In the genomic region with DNA sequence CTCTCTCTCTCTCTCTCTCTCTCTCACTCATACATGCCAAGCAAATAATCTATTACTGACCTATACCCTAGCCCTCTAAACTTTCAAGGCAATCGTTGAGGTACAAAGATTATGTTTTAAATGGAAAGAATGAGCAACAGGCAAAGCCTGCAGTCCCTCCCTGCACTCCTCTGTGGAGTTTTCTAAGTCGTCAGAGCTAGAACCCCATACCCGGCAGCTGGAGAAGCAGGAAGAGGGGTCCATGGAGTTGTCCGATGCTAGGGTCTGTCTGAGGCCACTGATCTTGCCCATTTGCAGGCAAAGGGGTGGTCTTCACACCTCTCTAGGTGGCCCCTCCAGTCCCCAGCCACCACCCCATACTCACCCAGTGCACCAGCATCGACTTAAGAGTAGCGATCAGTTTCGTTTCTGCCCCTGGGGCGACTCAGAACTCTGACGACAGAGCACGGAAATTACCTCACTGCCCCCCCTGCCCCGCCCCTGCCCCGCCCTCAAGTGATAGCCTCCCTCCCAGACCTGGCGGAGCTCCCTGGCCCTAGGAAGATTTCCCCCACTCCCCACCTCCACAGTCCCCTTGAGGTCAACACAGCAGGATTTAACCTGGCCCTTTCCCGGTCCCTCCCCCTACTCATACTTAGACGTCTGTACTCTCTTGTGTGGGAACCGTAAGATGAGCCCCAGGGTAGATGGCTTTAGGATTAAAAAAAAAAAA, we compare ENCODE assay signal across 8 mouse cellular contexts. TPM values are rescaled to one million over a fixed set of nuclear protein-coding genes. Genes with fewer than 3 reads are reported as not detected.
DNase-seq lines count a peak whose midpoint lies in the region; ATAC-seq and TF ChIP-seq lines count a peak whose summit lies in the region.

A gene (minus strand): TSS at position 426 of the 712 bp plus-strand sequence.

- no peak for ATAC-seq in embryonic facial prominence, embryonic 13.5 days (ENCODE audit: insufficient number of reproducible peaks, insufficient read depth, low FRiP score, low TSS enrichment, low read depth)
- ATAC-seq in midbrain, embryonic 12.5 days (ENCODE audit: low FRiP score, low read depth): 0 out of 2 replicates have a peak, but pooled peaks have one; percentile 34

- H3K4me3 ChIP-seq in embryonic facial prominence, embryonic 13.5 days: peak within 1 kb of the TSS; percentile 49
- peak within 1 kb of the TSS; percentile 58 for H3K4me3 ChIP-seq in limb, embryonic 10.5 days
- H3K4me3 ChIP-seq in midbrain, embryonic 12.5 days: peak within 1 kb of the TSS; percentile 29
- no peak within 1 kb of the TSS for H3K4me3 ChIP-seq in cerebellum, adult 2 months (replicated peaks; ENCODE audit: insufficient read depth, low read depth, low read length)

- intact Hi-C loops in heart, postnatal 25 days (cut with DNase I): loop anchor here (5.0 kb wide), 1 partner anchor 46 kb away; a partner anchor contains a TSS

- DNase-seq in ovary, adult 18-20 months (ENCODE audit: low spot score): peak; percentile 29
- no peak for DNase-seq in ovary, postnatal 10 days (ENCODE audit: low spot score)
- DNase-seq in heart, postnatal 25 days (ENCODE audit: low spot score): peak; percentile 51
- peak; percentile 61 for DNase-seq in limb, embryonic 10.5 days (ENCODE audit: low spot score)
- DNase-seq in thymus, postnatal 0 days (ENCODE audit: low spot score): peak; percentile 81
- DNase-seq in cerebellum, adult 2 months: no peak

- H3K9ac ChIP-seq in embryonic facial prominence, embryonic 13.5 days: peak within 1 kb of the TSS; percentile 73
- no peak within 1 kb of the TSS for H3K9ac ChIP-seq in midbrain, embryonic 12.5 days (replicated peaks)

- no peak within 1 kb of the TSS for H3K27ac ChIP-seq in embryonic facial prominence, embryonic 13.5 days
- peak within 1 kb of the TSS; percentile 73 for H3K27ac ChIP-seq in limb, embryonic 10.5 days
- H3K27ac ChIP-seq in midbrain, embryonic 12.5 days (replicated peaks): no peak within 1 kb of the TSS
- no peak within 1 kb of the TSS for H3K27ac ChIP-seq in cerebellum, adult 2 months (ENCODE audit: insufficient read depth, low read length)

- no peaks in the 10 kb centered on the region for H3K36me3 ChIP-seq in embryonic facial prominence, embryonic 13.5 days
- H3K36me3 ChIP-seq in limb, embryonic 10.5 days: 0 out of 2 replicates have a peak, but pooled peaks cover 3% of the 10 kb centered on the region
- no peaks in the 10 kb centered on the region for H3K36me3 ChIP-seq in midbrain, embryonic 12.5 days

- 7% methylated on average over 16 of the region's 16 CpGs for WGBS in embryonic facial prominence, embryonic 13.5 days
- WGBS in limb, embryonic 10.5 days: 9% methylated on average over 16 of the region's 16 CpGs
- WGBS in midbrain, embryonic 12.5 days: 16% methylated on average over 16 of the region's 16 CpGs
- WGBS in cerebellum, adult 2 months: 22% methylated on average over 16 of the region's 16 CpGs

- peaks cover 11% of the 10 kb centered on the region for H3K4me1 ChIP-seq in embryonic facial prominence, embryonic 13.5 days
- H3K4me1 ChIP-seq in limb, embryonic 10.5 days: peaks cover 29% of the 10 kb centered on the region
- peaks cover 6% of the 10 kb centered on the region for H3K4me1 ChIP-seq in midbrain, embryonic 12.5 days
- H3K4me1 ChIP-seq in cerebellum, adult 2 months (ENCODE audit: control insufficient read depth, insufficient read depth, low read length): no peaks in the 10 kb centered on the region

- peak within 1 kb of the TSS; percentile 67 for H3K4me2 ChIP-seq in embryonic facial prominence, embryonic 13.5 days
- H3K4me2 ChIP-seq in midbrain, embryonic 12.5 days (replicated peaks): peak within 1 kb of the TSS; percentile 45

- H3K27me3 ChIP-seq in embryonic facial prominence, embryonic 13.5 days: no peaks in the 10 kb centered on the region
- H3K27me3 ChIP-seq in limb, embryonic 10.5 days (ENCODE audit: low read depth, poor library complexity, severe bottlenecking): no peaks in the 10 kb centered on the region
- H3K27me3 ChIP-seq in midbrain, embryonic 12.5 days: 0 out of 2 replicates have a peak, but pooled peaks cover 3% of the 10 kb centered on the region
- H3K27me3 ChIP-seq in cerebellum, adult 2 months (ENCODE audit: control insufficient read depth, insufficient read depth, low read length): no peaks in the 10 kb centered on the region

- TF ChIP-seq CTCF in cerebellum, adult 2 months (IDR thresholded peaks at IDR 0.05; ENCODE audit: borderline replicate concordance, insufficient read depth, low read depth, low read length): no peak

- no peaks in the 10 kb centered on the region for H3K9me3 ChIP-seq in embryonic facial prominence, embryonic 13.5 days
- H3K9me3 ChIP-seq in limb, embryonic 10.5 days (replicated peaks): no peaks in the 10 kb centered on the region
- no peaks in the 10 kb centered on the region for H3K9me3 ChIP-seq in midbrain, embryonic 12.5 days

- TF ChIP-seq POLR2A in cerebellum, adult 2 months (IDR thresholded peaks at IDR 0.05; ENCODE audit: borderline replicate concordance, insufficient read depth, low read length): no peak

RNA-seq across cellular contexts. Expression of the gene that starts here (rescaled TPM):
- polyA plus RNA-seq in embryonic facial prominence, embryonic 13.5 days (2015; fragmentation: Nextera tagmentation; extraction: Ambion mirVana): 0.51 and 0.78 TPM in 2 replicates
- 1 to 10 TPM; 8.4 to 9.5 TPM for total RNA-seq in heart, postnatal 25 days (2021)
- polyA plus RNA-seq in limb, embryonic 10.5 days (2016; fragmentation: Nextera tagmentation; extraction: Ambion mirVana): 0.87 and 1.2 TPM in 2 replicates
- polyA plus RNA-seq in midbrain, embryonic 12.5 days (2016; fragmentation: Nextera tagmentation; extraction: Ambion mirVana): 0.48 and 0.55 TPM in 2 replicates
- 5.0 TPM in 2 replicates for polyA plus RNA-seq in thymus, postnatal 0 days (2015; fragmentation: Nextera tagmentation; extraction: Ambion mirVana)
- 2.4 and 2.8 TPM in 2 replicates for polyA plus RNA-seq in cerebellum, adult 2 months (2012; rRNA removed)

Comparison
In these comparisons a context has a peak if more than half of its experiments do, and no peak if none do; other contexts are left out.
1. DNase-seq: peak in ovary, adult 18-20 months (single experiment), heart, postnatal 25 days (single experiment), limb, embryonic 10.5 days (single experiment) and thymus, postnatal 0 days (single experiment); none in ovary, postnatal 10 days (single experiment) and cerebellum, adult 2 months (0 of 2).
2. Peak in ATAC-seq, H3K4me3 ChIP-seq and H3K4me2 ChIP-seq in midbrain, embryonic 12.5 days; RNA of the gene not detected or under 1 TPM.